Mouse (Mus musculus): Measurements from ENCODE around the gene Lyrm7. TPM values are rescaled to one million over a fixed set of nuclear protein-coding genes. Genes with fewer than 3 reads are reported as not detected.

Lyrm7 gene
- total RNA-seq, 4 experiments from 2014 or later = 15.1 to 22.3 (median 19.5) TPM

GRCm38 (mm10) chr11:54849961-54850758 is 10.6 kb downstream of the Lyrm7 start:
- no peak for DNase-seq (ENCODE audit: low spot score in 2 of 2)

- DNase-seq (ENCODE audit: low spot score in 2 of 2) = no peak
Observed at GRCm38 (mm10) chr11:54845470-54846442, 15.0 kb downstream of the Lyrm7 start.

GRCm38 (mm10) chr11:54844959-54845358 is 15.8 kb downstream of the Lyrm7 start:
- no peak for DNase-seq (ENCODE audit: low spot score in 2 of 2)

- DNase-seq (ENCODE audit: low spot score in 2 of 2) = no peak
Observed at GRCm38 (mm10) chr11:54844424-54844823, 16.3 kb downstream of the Lyrm7 start.

- no peak for DNase-seq (ENCODE audit: low spot score in 2 of 2)
Observed at GRCm38 (mm10) chr11:54840891-54841290, 19.8 kb downstream of the Lyrm7 start.

- DNase-seq (ENCODE audit: low spot score in 2 of 2) = no peak
Observed at GRCm38 (mm10) chr11:54839696-54840095, 21.0 kb downstream of the Lyrm7 start.

GRCm38 (mm10) chr11:54836106-54836505 is 24.6 kb downstream of the Lyrm7 start:
- peak; percentile 30 to 50 for DNase-seq (ENCODE audit: low spot score in 2 of 2)

GRCm38 (mm10) chr11:54834596-54834995 is 26.1 kb downstream of the Lyrm7 start:
- DNase-seq (ENCODE audit: low spot score in 2 of 2) = no peak

GRCm38 (mm10) chr11:54833833-54834232 is 26.9 kb downstream of the Lyrm7 start:
- DNase-seq (ENCODE audit: low spot score in 2 of 2) = no peak

GRCm38 (mm10) chr11:54826819-54827218 is 33.9 kb downstream of the Lyrm7 start:
- DNase-seq (ENCODE audit: low spot score in 2 of 2) = no peak

GRCm38 (mm10) chr11:54825774-54826173 is 34.9 kb downstream of the Lyrm7 start:
- DNase-seq (ENCODE audit: low spot score in 2 of 2) = no peak

- no peak for DNase-seq (ENCODE audit: low spot score in 2 of 2)
Observed at GRCm38 (mm10) chr11:54823467-54823866, 37.2 kb downstream of the Lyrm7 start.

- no peak for DNase-seq (ENCODE audit: low spot score in 2 of 2)
Observed at GRCm38 (mm10) chr11:54819489-54819888, 41.2 kb downstream of the Lyrm7 start.

- DNase-seq (ENCODE audit: low spot score in 2 of 2) = no peak
Observed at GRCm38 (mm10) chr11:54817449-54817848, 43.3 kb downstream of the Lyrm7 start.

GRCm38 (mm10) chr11:54815659-54816058 is 45.1 kb downstream of the Lyrm7 start:
- no peak for DNase-seq (ENCODE audit: low spot score in 2 of 2)

GRCm38 (mm10) chr11:54812812-54813516 is 47.8 kb downstream of the Lyrm7 start:
- no peak for DNase-seq (ENCODE audit: low spot score in 2 of 2)

GRCm38 (mm10) chr11:54812314-54812713 is 48.4 kb downstream of the Lyrm7 start:
- DNase-seq (ENCODE audit: low spot score in 2 of 2) = no peak

- no peak for DNase-seq (ENCODE audit: low spot score in 2 of 2)
Observed at GRCm38 (mm10) chr11:54811054-54811453, 49.7 kb downstream of the Lyrm7 start.

- no peak for DNase-seq (ENCODE audit: low spot score in 2 of 2)
Observed at GRCm38 (mm10) chr11:54809582-54809981, 51.1 kb downstream of the Lyrm7 start.

- DNase-seq (ENCODE audit: low spot score in 2 of 2) = no peak
Observed at GRCm38 (mm10) chr11:54808177-54808576, 52.5 kb downstream of the Lyrm7 start.

GRCm38 (mm10) chr11:54807669-54808068 is 53.0 kb downstream of the Lyrm7 start:
- DNase-seq (ENCODE audit: low spot score in 2 of 2) = no peak

GRCm38 (mm10) chr11:54806891-54807290 is 53.8 kb downstream of the Lyrm7 start:
- no peak for DNase-seq (ENCODE audit: low spot score in 2 of 2)

All from gastrocnemius, adult 8-10 months (tissue).